Comparison of ENCODE assay signal across 19 mouse cellular contexts in the genomic region with DNA sequence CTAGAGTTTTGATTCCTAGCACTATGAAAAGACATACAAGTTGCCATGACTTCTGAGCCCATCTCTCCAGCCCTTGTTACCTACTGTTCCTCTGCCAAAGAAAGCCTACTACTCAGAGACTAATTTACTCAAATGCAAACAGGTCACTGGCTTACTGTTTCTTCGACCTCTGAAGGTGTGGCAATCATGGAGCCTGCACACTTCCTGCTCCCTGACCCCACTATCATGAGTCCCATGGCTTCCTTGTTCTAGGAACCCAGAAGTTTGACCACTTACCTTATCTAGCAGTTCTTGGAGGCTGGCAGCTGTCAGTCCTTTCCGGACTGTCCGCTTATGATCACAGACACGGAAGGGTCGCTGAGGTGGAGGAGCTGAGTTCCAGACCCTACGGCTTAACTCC. TPM values are rescaled to one million over a fixed set of nuclear protein-coding genes. Genes with fewer than 3 reads are reported as not detected.
DNase-seq lines count a peak whose midpoint lies in the region; ATAC-seq and TF ChIP-seq lines count a peak whose summit lies in the region.
"Had no signal": no experiment of that assay in that cellular context is flagged by ENCODE, and none has a peak within 500 bp of the region (broad histone marks: within the 10 kb centered on the region; RNA-seq: fewer than 3 reads in every experiment).

No protein-coding gene starts in this region.

- peaks cover 22% of the 10 kb centered on the region for H3K4me1 ChIP-seq in heart, embryonic 12.5 days (replicated peaks)
- H3K4me1 ChIP-seq in liver, adult 2 months (ENCODE audit: control insufficient read depth, insufficient read depth, low read length): peaks cover 10% of the 10 kb centered on the region; the same call in 1 of the 2 replicates
- 0 out of 4 replicates have a peak, but pooled peaks cover 0 to 2% of the 10 kb centered on the region in 2 experiments for H3K4me1 ChIP-seq in liver, embryonic 14.5 days (replicated peaks; ENCODE audit: control insufficient read depth in 2 of 2, insufficient read depth in 2 of 2, low read length in 1 of 2)

- WGBS in heart, embryonic 12.5 days: 34% methylated on average over 6 of the region's 6 CpGs
- WGBS in liver, adult 2 months: 10% methylated on average over 6 of the region's 6 CpGs
- 8% methylated on average over 6 of the region's 6 CpGs for WGBS in liver, embryonic 14.5 days (ENCODE audit: insufficient replicate concordance)

- H3K27me3 ChIP-seq in heart, embryonic 12.5 days (replicated peaks): peaks cover 18% of the 10 kb centered on the region
- H3K27me3 ChIP-seq in liver, adult 2 months (ENCODE audit: control insufficient read depth, insufficient read depth, low read length): peaks cover 5% of the 10 kb centered on the region; the same call in 1 of the 2 replicates
- H3K27me3 ChIP-seq in liver, embryonic 14.5 days (ENCODE audit: control insufficient read depth, insufficient read depth, low read length): peaks cover 18% of the 10 kb centered on the region

- DNase-seq in heart, adult 9 months (ENCODE audit: low spot score in 2 of 2): no peak
- DNase-seq in liver, adult 2 months (ENCODE audit: extremely low read depth, low read depth, low spot score): peak; percentile 78
- DNase-seq in liver: no peak
- DNase-seq in liver, embryonic 14.5 days (ENCODE audit: low read depth in 3 of 3, low spot score in 3 of 3): no peak
- DNase-seq in cerebellum, postnatal 4 days (ENCODE audit: low spot score in 2 of 2): no peak
- no peak for DNase-seq in left cerebral cortex, adult 11 months (ENCODE audit: low spot score)
- no peak for DNase-seq in right cerebral cortex, postnatal 14 days
- DNase-seq: B cell, adult 2 months; cerebellum, postnatal 25 days; gastrocnemius, postnatal 14 days; right cerebral cortex, postnatal 4 days had no signal

- TF ChIP-seq CTCF in liver, adult 2 months (IDR thresholded peaks at IDR 0.05; ENCODE audit: low read depth, low read length): no peak
- no peak for TF ChIP-seq CTCF in liver, embryonic 14.5 days (IDR thresholded peaks at IDR 0.05; ENCODE audit: low read depth)

- H3K79me2 ChIP-seq in liver, adult 2 months (ENCODE audit: control insufficient read depth, insufficient read depth, low read length): no peaks in the 10 kb centered on the region; the same call in 1 of the 2 replicates

- no peaks in the 10 kb centered on the region for H3K9me3 ChIP-seq in heart, embryonic 12.5 days (replicated peaks)
- H3K9me3 ChIP-seq in liver, embryonic 14.5 days (ENCODE audit: control insufficient read depth, low read length): no peaks in the 10 kb centered on the region
- H3K9me3 ChIP-seq: hindbrain, embryonic 10.5 days; neural tube, embryonic 13.5 days had no signal

- peaks cover 41% of the 10 kb centered on the region for H3K36me3 ChIP-seq in heart, embryonic 12.5 days
- H3K36me3 ChIP-seq in liver, adult 2 months (ENCODE audit: control insufficient read depth, insufficient read depth, low read length): peaks cover 30% of the 10 kb centered on the region
- peaks cover 16% of the 10 kb centered on the region for H3K36me3 ChIP-seq in liver, embryonic 14.5 days (replicated peaks; ENCODE audit: control insufficient read depth, insufficient read depth, low read depth)

- peak overlapping the region; percentile 54 for H3K4me2 ChIP-seq in heart, embryonic 12.5 days
- peak overlapping the region; percentile 26 for H3K4me2 ChIP-seq in liver, embryonic 14.5 days (ENCODE audit: low read depth)

- peak overlapping the region; percentile 40; the same call in 1 of the 2 replicates for H3K9ac ChIP-seq in heart, embryonic 12.5 days
- H3K9ac ChIP-seq in liver, adult 2 months (ENCODE audit: low read depth, low read length): peak overlapping the region; percentile 86
- no peak overlapping the region for H3K9ac ChIP-seq in liver, embryonic 14.5 days (replicated peaks)
- H3K9ac ChIP-seq: neural tube, embryonic 13.5 days had no signal

- H3K27ac ChIP-seq in heart, embryonic 12.5 days (ENCODE audit: poor library complexity, severe bottlenecking): 0 out of 2 replicates have a peak overlapping the region, but pooled peaks have one; percentile 6
- peak overlapping the region; percentile 95 for H3K27ac ChIP-seq in liver, adult 2 months (replicated peaks; ENCODE audit: insufficient read depth, low read depth, low read length)
- H3K27ac ChIP-seq in liver, embryonic 14.5 days: peak overlapping the region; percentile 10
- H3K27ac ChIP-seq: hindbrain, embryonic 10.5 days; left cerebral cortex, adult 2 months; neural tube, embryonic 13.5 days had no signal

- H3K4me3 ChIP-seq in heart, embryonic 12.5 days: no peak overlapping the region
- peak overlapping the region; percentile 59 for H3K4me3 ChIP-seq in liver, adult 2 months (ENCODE audit: insufficient read depth, low read depth, low read length)
- peak overlapping the region; percentile 33 to 36 for H3K4me3 ChIP-seq in liver, embryonic 14.5 days (ENCODE audit: insufficient read depth in 1 of 2, low read depth in 2 of 2, low read length in 2 of 2)
- H3K4me3 ChIP-seq: left cerebral cortex, adult 2 months; neural tube, embryonic 13.5 days had no signal

- no peak for TF ChIP-seq POLR2A in liver, adult 2 months (IDR thresholded peaks at IDR 0.05; ENCODE audit: extremely low read depth, insufficient read depth, low read length)

- TF ChIP-seq EP300 in liver, embryonic 14.5 days (IDR thresholded peaks at IDR 0.05; ENCODE audit: low read depth): no peak

- ATAC-seq in heart, embryonic 12.5 days (ENCODE audit: insufficient number of reproducible peaks, low FRiP score): no peak
- ATAC-seq in liver, embryonic 14.5 days (ENCODE audit: insufficient read depth): no peak
- ATAC-seq: inflammation-experienced regulatory T-cells, adult 6 months had no signal

RNA-seq across cellular contexts. Expression of gene Cideb, which starts 0.7 kb away (rescaled TPM):
- polyA plus RNA-seq in heart, embryonic 12.5 days (2016; fragmentation: Nextera tagmentation; extraction: Ambion mirVana): 1.0 and 1.2 TPM in 2 replicates
- 101 and 128 TPM in 2 replicates for total RNA-seq in liver, adult 2 months (2014; rRNA removed)
- polyA plus RNA-seq in liver, adult 2 months (2012; rRNA removed): 483 and 586 TPM in 2 replicates
- 37.3 and 42.1 TPM in 2 replicates for polyA plus RNA-seq in liver, embryonic 14.5 days (2012; rRNA removed)
- polyA plus RNA-seq in liver, embryonic 14.5 days (2014; fragmentation: Nextera tagmentation; extraction: Ambion mirVana): 40.0 and 42.8 TPM in 2 replicates
- total RNA-seq: gastrocnemius, postnatal 14 days; megakaryocyte-erythroid progenitor cell, adult 5-6 weeks had no signal
- polyA plus RNA-seq: forebrain, embryonic 11.5 days; hindbrain, embryonic 10.5 days; inflammation-experienced regulatory T-cells, adult 6 months had no signal

RNA-seq across cellular contexts. Expression of gene Ltb4r2, which starts 3.7 kb away (rescaled TPM):
- 0.49 and 0.54 TPM in 2 replicates for polyA plus RNA-seq in heart, embryonic 12.5 days (2016; fragmentation: Nextera tagmentation; extraction: Ambion mirVana)
- 0.74 and 0.94 TPM in 2 replicates for total RNA-seq in liver, adult 2 months (2014; rRNA removed)
- 1.9 and 2.6 TPM in 2 replicates for polyA plus RNA-seq in liver, adult 2 months (2012; rRNA removed)
- 0.65 and 0.67 TPM in 2 replicates for polyA plus RNA-seq in liver, embryonic 14.5 days (2012; rRNA removed)
- polyA plus RNA-seq in liver, embryonic 14.5 days (2014; fragmentation: Nextera tagmentation; extraction: Ambion mirVana): 0.39 and 0.67 TPM in 2 replicates
- polyA plus RNA-seq: inflammation-experienced regulatory T-cells, adult 6 months had no signal

RNA-seq across cellular contexts. Expression of gene Ltb4r1, which starts 8.2 kb away (rescaled TPM):
- 0.49 and 0.76 TPM in 2 replicates for polyA plus RNA-seq in heart, embryonic 12.5 days (2016; fragmentation: Nextera tagmentation; extraction: Ambion mirVana)
- 0.28 and 0.34 TPM in 2 replicates for total RNA-seq in liver, adult 2 months (2014; rRNA removed)
- polyA plus RNA-seq in liver, adult 2 months (2012; rRNA removed): 0.80 and 1.4 TPM in 2 replicates
- 2.9 and 3.3 TPM in 2 replicates for polyA plus RNA-seq in liver, embryonic 14.5 days (2012; rRNA removed)
- 1.7 and 2.7 TPM in 2 replicates for polyA plus RNA-seq in liver, embryonic 14.5 days (2014; fragmentation: Nextera tagmentation; extraction: Ambion mirVana)
- polyA plus RNA-seq: embryonic facial prominence, embryonic 11.5 days; forebrain, embryonic 11.5 days had no signal

RNA-seq across cellular contexts. Expression of gene Nop9, which starts 12.1 kb away (rescaled TPM):
- polyA plus RNA-seq in heart, embryonic 12.5 days (2016; fragmentation: Nextera tagmentation; extraction: Ambion mirVana): 27.7 and 30.6 TPM in 2 replicates
- total RNA-seq in liver, adult 2 months (2014; rRNA removed): 11.0 and 13.0 TPM in 2 replicates
- polyA plus RNA-seq in liver, adult 2 months (2012; rRNA removed): 11.8 and 15.1 TPM in 2 replicates
- 13.1 and 13.2 TPM in 2 replicates for polyA plus RNA-seq in liver, embryonic 14.5 days (2012; rRNA removed)
- 20.8 and 27.5 TPM in 2 replicates for polyA plus RNA-seq in liver, embryonic 14.5 days (2014; fragmentation: Nextera tagmentation; extraction: Ambion mirVana)

RNA-seq across cellular contexts. Expression of gene Dhrs1, which starts 12.1 kb away (rescaled TPM):
- 59.2 and 60.8 TPM in 2 replicates for polyA plus RNA-seq in heart, embryonic 12.5 days (2016; fragmentation: Nextera tagmentation; extraction: Ambion mirVana)
- 109 and 140 TPM in 2 replicates for total RNA-seq in liver, adult 2 months (2014; rRNA removed)
- 263 and 286 TPM in 2 replicates for polyA plus RNA-seq in liver, adult 2 months (2012; rRNA removed)
- polyA plus RNA-seq in liver, embryonic 14.5 days (2012; rRNA removed): 21.2 and 31.0 TPM in 2 replicates
- 34.4 and 40.4 TPM in 2 replicates for polyA plus RNA-seq in liver, embryonic 14.5 days (2014; fragmentation: Nextera tagmentation; extraction: Ambion mirVana)

Comparison
In these comparisons a context has a peak if more than half of its experiments do, and no peak if none do; other contexts are left out.
1. H3K27ac ChIP-seq: peak in every context shown above with its lines; median percentile 95 in liver, adult 2 months; 10 in liver, embryonic 14.5 days; 6 in heart, embryonic 12.5 days.
2. RNA of gene Cideb, which starts 0.7 kb away (polyA plus RNA-seq): 483 to 586 TPM in liver, adult 2 months and 37.3 to 42.8 TPM in liver, embryonic 14.5 days; 1.0 to 1.2 TPM in heart, embryonic 12.5 days; every median in the first group is over 10 times any median in the second.